Comparison of ENCODE assay signal across 13 mouse cellular contexts in genomic region chr9:74961073-74961575, GRCm38 (mm10). TPM values are rescaled to one million over a fixed set of nuclear protein-coding genes. Genes with fewer than 3 reads are reported as not detected.
DNase-seq lines count a peak whose midpoint lies in the region; ATAC-seq and TF ChIP-seq lines count a peak whose summit lies in the region.
"Had no signal": no experiment of that assay in that cellular context is flagged by ENCODE, and none has a peak within 500 bp of the region (broad histone marks: within the 10 kb centered on the region; RNA-seq: fewer than 3 reads in every experiment).

No protein-coding gene starts in this region.

- in situ Hi-C loops in CH12.LX (cut with MboI; ENCODE audit: low pct_ligation_motif_present, low pct_unique_long_range_greater_than_20kb, low sequenced_read_pairs), result no loop called here
- in situ Hi-C loops in ES-E14 (cut with MboI; ENCODE audit: low sequenced_read_pairs in 2 of 2, unreplicated experiment in 2 of 2), result no loop called here

- WGBS in forebrain, embryonic 14.5 days, result 1% methylated on average over 14 of the region's 14 CpGs
- 6% methylated on average over 14 of the region's 14 CpGs for WGBS in midbrain, embryonic 12.5 days

- no peak for DNase-seq in CH12.LX (ENCODE audit: extremely low read depth)
- DNase-seq in ES-E14 (ENCODE audit: low read depth, low spot score), result peak; percentile 53
- DNase-seq in forebrain, embryonic 14.5 days (ENCODE audit: low spot score), result peak; percentile 73
- DNase-seq in spleen, postnatal 36 days (ENCODE audit: low spot score in 2 of 2), result no peak
- no peak for DNase-seq in adrenal gland, adult (ENCODE audit: inconsistent age in 2 of 2, low spot score in 1 of 2)
- no peak for DNase-seq in lung, adult 18-20 months
- DNase-seq in spleen, adult 12 weeks (ENCODE audit: low spot score), result no peak
- DNase-seq: adrenal gland, postnatal 10 days; cerebellum, adult 9-11 months; heart, postnatal 4 days; lung, postnatal 14 days had no signal

- peak; percentile 35; the same call in 1 of the 2 replicates for TF ChIP-seq EP300 in CH12.LX (IDR thresholded peaks at IDR 0.05; ENCODE audit: low read length)

- no peaks in the 10 kb centered on the region for H3K27me3 ChIP-seq in CH12.LX (replicated peaks)
- H3K27me3 ChIP-seq in forebrain, embryonic 14.5 days (replicated peaks; ENCODE audit: control insufficient read depth, insufficient read depth, low read length), result no peaks in the 10 kb centered on the region
- H3K27me3 ChIP-seq in midbrain, embryonic 12.5 days, result no peaks in the 10 kb centered on the region

- H3K27ac ChIP-seq in CH12.LX (ENCODE audit: insufficient read depth, low read depth), result peak overlapping the region; percentile 16; the same call in 1 of the 2 replicates
- no peak overlapping the region for H3K27ac ChIP-seq in ES-E14 (ENCODE audit: insufficient read depth, low read depth, low read length, poor library complexity, severe bottlenecking)
- H3K27ac ChIP-seq in forebrain, embryonic 14.5 days (ENCODE audit: low read depth, low read length), result peak overlapping the region; percentile 61
- H3K27ac ChIP-seq in midbrain, embryonic 12.5 days (replicated peaks), result peak overlapping the region; percentile 75

- no peak for TF ChIP-seq POLR2A in CH12.LX (IDR thresholded peaks at IDR 0.05; ENCODE audit: low read depth, low read length)

- H3K9me3 ChIP-seq in CH12.LX (replicated peaks; ENCODE audit: low read length) (peaks cover under 1% of the 10 kb centered on the region), ES-E14 (ENCODE audit: control insufficient read depth, insufficient read depth, low read depth, low read length) (no peaks in the 10 kb centered on the region)
- H3K9me3 ChIP-seq in forebrain, embryonic 14.5 days (replicated peaks; ENCODE audit: control insufficient read depth, low read length), result no peaks in the 10 kb centered on the region
- no peaks in the 10 kb centered on the region for H3K9me3 ChIP-seq in midbrain, embryonic 12.5 days
- H3K9me3 ChIP-seq: G1E had no signal

- H3K79me2 ChIP-seq in CH12.LX (replicated peaks; ENCODE audit: control insufficient read depth, extremely low read depth, insufficient read depth, poor library complexity, severe bottlenecking), result no peaks in the 10 kb centered on the region

- dilution Hi-C loops in CH12.LX (cut with MboI; ENCODE audit: extremely low pct_ligation_motif_present, extremely low pct_unique_long_range_greater_than_20kb, low sequenced_read_pairs), result no loop called here

- H3K9ac ChIP-seq in CH12.LX (ENCODE audit: insufficient read depth, low read depth) (peak overlapping the region; percentile 12; the same call in 1 of the 2 replicates), ES-E14 (ENCODE audit: insufficient read depth, low read depth, low read length, poor library complexity, severe bottlenecking) (no peak overlapping the region)
- peak overlapping the region; percentile 45; the same call in 1 of the 2 replicates for H3K9ac ChIP-seq in forebrain, embryonic 14.5 days (ENCODE audit: low read length)
- no peak overlapping the region; the same call in 1 of the 2 replicates for H3K9ac ChIP-seq in midbrain, embryonic 12.5 days (replicated peaks)

- H3K4me1 ChIP-seq in CH12.LX (ENCODE audit: control insufficient read depth in 1 of 2, insufficient read depth in 2 of 2) (peaks cover 13 to 33% of the 10 kb centered on the region in 2 experiments), ES-E14 (ENCODE audit: control insufficient read depth in 2 of 2, insufficient read depth in 2 of 2, low read length in 2 of 2, poor library complexity in 1 of 2) (peaks cover 0 to 3% of the 10 kb centered on the region in 2 experiments; a peak in 1 of 4 replicates)
- peaks cover 11% of the 10 kb centered on the region for H3K4me1 ChIP-seq in forebrain, embryonic 14.5 days (ENCODE audit: control insufficient read depth, insufficient read depth, low read length)
- H3K4me1 ChIP-seq in midbrain, embryonic 12.5 days, result peaks cover 20% of the 10 kb centered on the region

- no peak for TF ChIP-seq RAD21 in CH12.LX (IDR thresholded peaks at IDR 0.05; ENCODE audit: low read depth, low read length)

- peak; percentile 82 for ATAC-seq in forebrain, embryonic 14.5 days
- ATAC-seq in midbrain, embryonic 12.5 days (ENCODE audit: low FRiP score, low read depth), result peak; percentile 86

- H3K4me3 ChIP-seq in CH12.LX (replicated peaks in 1 of 3; ENCODE audit: low read depth in 2 of 3, low read length in 2 of 3, poor library complexity in 1 of 3) (no peak overlapping the region), ES-E14 (ENCODE audit: insufficient read depth in 1 of 2, low read depth in 1 of 2, low read length in 2 of 2, poor library complexity in 1 of 2, severe bottlenecking in 1 of 2) (no peak overlapping the region)
- H3K4me3 ChIP-seq in forebrain, embryonic 14.5 days (ENCODE audit: low read depth, low read length), result no peak overlapping the region
- H3K4me3 ChIP-seq in midbrain, embryonic 12.5 days, result no peak overlapping the region

- TF ChIP-seq CTCF in CH12.LX (conservative IDR thresholded peaks at IDR 0.05 in 1 of 2, IDR thresholded peaks at IDR 0.05 in 1 of 2; ENCODE audit: low read depth in 2 of 2, low read length in 2 of 2), result no peak

- peaks cover 11 to 37% of the 10 kb centered on the region in 2 experiments for H3K36me3 ChIP-seq in CH12.LX (replicated peaks in 1 of 2; ENCODE audit: control insufficient read depth in 1 of 2, insufficient read depth in 1 of 2, low read length in 1 of 2)
- H3K36me3 ChIP-seq in ES-E14 (ENCODE audit: control insufficient read depth, insufficient read depth, low read length, poor library complexity, severe bottlenecking), result no peaks in the 10 kb centered on the region
- 0 out of 2 replicates have a peak, but pooled peaks cover 6% of the 10 kb centered on the region for H3K36me3 ChIP-seq in forebrain, embryonic 14.5 days (ENCODE audit: control insufficient read depth, insufficient read depth, low read length)
- H3K36me3 ChIP-seq in midbrain, embryonic 12.5 days, result peaks cover under 1% of the 10 kb centered on the region
- H3K36me3 ChIP-seq: G1E had no signal

- H3K4me2 ChIP-seq in CH12.LX (ENCODE audit: insufficient read depth, low read depth, poor library complexity, severe bottlenecking), result peak overlapping the region; percentile 54
- H3K4me2 ChIP-seq in forebrain, embryonic 14.5 days (ENCODE audit: low read length), result peak overlapping the region; percentile 31
- peak overlapping the region; percentile 29 for H3K4me2 ChIP-seq in midbrain, embryonic 12.5 days (replicated peaks)

TF ChIP-seq in CH12.LX, 34 proteins besides CTCF, POLR2A, EP300 and RAD21:
- TF ChIP-seq MXI1 (IDR thresholded peaks at IDR 0.05; ENCODE audit: low read depth, low read length) (peak; percentile 23), IRF4 (IDR thresholded peaks at IDR 0.05; ENCODE audit: low read depth, low read length) (peak; percentile 80), MAZ (IDR thresholded peaks at IDR 0.05; ENCODE audit: low read depth, low read length) (no peak), HCFC1 (IDR thresholded peaks at IDR 0.05; ENCODE audit: low read depth, low read length) (no peak), MAX (IDR thresholded peaks at IDR 0.05; ENCODE audit: low read length) (0 out of 2 replicates have a peak, but pooled peaks have one; percentile 33), NELFE (IDR thresholded peaks at IDR 0.05; ENCODE audit: low read depth, low read length) (no peak), BHLHE40 (IDR thresholded peaks at IDR 0.05; ENCODE audit: low read depth, low read length) (0 out of 2 replicates have a peak, but pooled peaks have one; percentile 24)
TF ChIP-seq in CH12.LX: peak in this region for 4.

TF ChIP-seq in ES-E14, 5 proteins besides CTCF, POLR2A, EP300 and RAD21:
- TF ChIP-seq ZC3H11A (IDR thresholded peaks at IDR 0.05; ENCODE audit: borderline replicate concordance, low read depth, low read length), result no peak
- no peak for TF ChIP-seq HCFC1 (IDR thresholded peaks at IDR 0.05; ENCODE audit: borderline replicate concordance, insufficient read depth, low read length)
- TF ChIP-seq CHD2 (IDR thresholded peaks at IDR 0.05; ENCODE audit: low read depth, low read length), result no peak
- TF ChIP-seq MAFK (IDR thresholded peaks at IDR 0.05; ENCODE audit: insufficient read depth, low read depth, low read length), result no peak
- TF ChIP-seq ZNF384 (IDR thresholded peaks at IDR 0.05; ENCODE audit: low read depth, low read length), result no peak
TF ChIP-seq in ES-E14: peak in this region for 0.

RNA-seq across cellular contexts. Expression of gene Fam214a, which starts 8.4 kb away (rescaled TPM):
- total RNA-seq in CH12.LX (2012; rRNA removed) (8.3 and 8.6 TPM in 2 replicates), CH12.LX (2014; rRNA removed) (4.6 and 6.2 TPM in 2 replicates), ES-E14 (2012; rRNA removed) (4.9 and 5.2 TPM in 2 replicates)
- 7.0 and 7.7 TPM in 2 replicates for polyA plus RNA-seq in CH12.LX (2012; ENCODE audit: insufficient read length, low read depth)
- 29.0 and 30.6 TPM in 2 replicates for polyA plus RNA-seq in forebrain, embryonic 14.5 days (2014; fragmentation: Nextera tagmentation; extraction: Ambion mirVana)
- polyA plus RNA-seq in midbrain, embryonic 12.5 days (2016; fragmentation: Nextera tagmentation; extraction: Ambion mirVana), result 31.3 and 31.9 TPM in 2 replicates

Comparison
In these comparisons a context has a peak if more than half of its experiments do, and no peak if none do; other contexts are left out.
1. DNase-seq: peak in ES-E14 (single experiment) and forebrain, embryonic 14.5 days (single experiment); none in CH12.LX (single experiment), spleen, postnatal 36 days (0 of 2), adrenal gland, adult (0 of 2), lung, adult 18-20 months (0 of 2) and spleen, adult 12 weeks (single experiment).
2. H3K9ac ChIP-seq: peak in CH12.LX (single experiment) and forebrain, embryonic 14.5 days (single experiment); none in ES-E14 (single experiment) and midbrain, embryonic 12.5 days (single experiment).
3. Peak in every context shown above with its lines, with median percentiles within 50 percentile points of each other: H3K4me2 ChIP-seq.